In genomic region chr14:61309593-61309992, GRCm38 (mm10) we compare ENCODE assay signal across 8 mouse cellular contexts. TPM values are rescaled to one million over a fixed set of nuclear protein-coding genes. Genes with fewer than 3 reads are reported as not detected.
DNase-seq lines count a peak whose midpoint lies in the region; ATAC-seq and TF ChIP-seq lines count a peak whose summit lies in the region.

Arl11 (plus strand) TSS chr14:61309753.

- no peaks in the 10 kb centered on the region for H3K9me3 ChIP-seq in liver, postnatal 0 days (ENCODE audit: low read length)
- H3K9me3 ChIP-seq in forebrain, embryonic 12.5 days, result no peaks in the 10 kb centered on the region

- TF ChIP-seq EP300 in liver, postnatal 0 days (IDR thresholded peaks at IDR 0.05; ENCODE audit: low read depth), result no peak

- TF ChIP-seq CTCF in kidney, adult 2 months (conservative IDR thresholded peaks at IDR 0.05; ENCODE audit: insufficient read depth, insufficient read length, low read depth, low read length), result no peak
- peak; percentile 10; the same call in 1 of the 2 replicates for TF ChIP-seq CTCF in liver, postnatal 0 days (IDR thresholded peaks at IDR 0.05; ENCODE audit: low read depth)
- no peak for TF ChIP-seq CTCF in small intestine, adult 2 months (IDR thresholded peaks at IDR 0.05; ENCODE audit: extremely low read depth, insufficient read length, insufficient replicate concordance, low read depth, low read length)

- H3K36me3 ChIP-seq in kidney, adult 2 months (ENCODE audit: control insufficient read depth, insufficient read depth, low read length), result no peaks in the 10 kb centered on the region
- H3K36me3 ChIP-seq in liver, postnatal 0 days (replicated peaks; ENCODE audit: insufficient read depth, low read length), result no peaks in the 10 kb centered on the region
- no peaks in the 10 kb centered on the region for H3K36me3 ChIP-seq in small intestine, adult 2 months (ENCODE audit: control insufficient read depth, insufficient read depth, low read length)
- no peaks in the 10 kb centered on the region for H3K36me3 ChIP-seq in forebrain, embryonic 12.5 days (replicated peaks)

- H3K4me3 ChIP-seq in kidney, adult 2 months (ENCODE audit: insufficient read depth, low read depth, low read length), result no peak within 1 kb of the TSS
- peak within 1 kb of the TSS; percentile 25; the same call in 1 of the 2 replicates for H3K4me3 ChIP-seq in liver, postnatal 0 days (ENCODE audit: low read depth, low read length)
- H3K4me3 ChIP-seq in small intestine, adult 2 months (ENCODE audit: low read depth, low read length), result peak within 1 kb of the TSS; percentile 16; the same call in 1 of the 2 replicates
- H3K4me3 ChIP-seq in forebrain, embryonic 12.5 days (replicated peaks), result no peak within 1 kb of the TSS

- H3K4me1 ChIP-seq in kidney, adult 2 months (ENCODE audit: control insufficient read depth, insufficient read depth, low read length), result no peaks in the 10 kb centered on the region
- no peaks in the 10 kb centered on the region for H3K4me1 ChIP-seq in liver, postnatal 0 days (ENCODE audit: insufficient read depth)
- H3K4me1 ChIP-seq in small intestine, adult 2 months (ENCODE audit: control insufficient read depth, insufficient read depth, insufficient read length, low read length), result 0 out of 2 replicates have a peak, but pooled peaks cover 2% of the 10 kb centered on the region
- peaks cover 6% of the 10 kb centered on the region for H3K4me1 ChIP-seq in forebrain, embryonic 12.5 days

- 67% methylated on average over 6 of the region's 6 CpGs for WGBS in kidney, adult 2 months
- 25% methylated on average over 6 of the region's 6 CpGs for WGBS in liver, postnatal 0 days (ENCODE audit: insufficient replicate concordance)
- WGBS in small intestine, adult 2 months, result 44% methylated on average over 6 of the region's 6 CpGs
- 81% methylated on average over 6 of the region's 6 CpGs for WGBS in forebrain, embryonic 12.5 days

- no peak within 1 kb of the TSS for H3K9ac ChIP-seq in liver, postnatal 0 days (replicated peaks)
- H3K9ac ChIP-seq in forebrain, embryonic 12.5 days, result no peak within 1 kb of the TSS

- no peak within 1 kb of the TSS for H3K27ac ChIP-seq in kidney, adult 2 months (ENCODE audit: insufficient read depth, low read depth, low read length)
- H3K27ac ChIP-seq in liver, postnatal 0 days (ENCODE audit: low read depth), result peak within 1 kb of the TSS; percentile 73
- H3K27ac ChIP-seq in small intestine, adult 2 months (ENCODE audit: insufficient read depth, low read depth, low read length), result no peak within 1 kb of the TSS
- no peak within 1 kb of the TSS for H3K27ac ChIP-seq in forebrain, embryonic 12.5 days

- no peak for TF ChIP-seq POLR2A in kidney, adult 2 months (IDR thresholded peaks at IDR 0.05; ENCODE audit: low read depth, low read length)
- TF ChIP-seq POLR2A in small intestine, adult 2 months (IDR thresholded peaks at IDR 0.05; ENCODE audit: low read depth, low read length), result no peak

- peak within 1 kb of the TSS; percentile 54 for H3K4me2 ChIP-seq in liver, postnatal 0 days (ENCODE audit: low read depth, low read length)
- no peak within 1 kb of the TSS for H3K4me2 ChIP-seq in forebrain, embryonic 12.5 days

- peak; percentile 12 for DNase-seq in kidney, adult 2 months
- DNase-seq in kidney, postnatal 14 days, result no peak
- DNase-seq in liver, postnatal 0 days, result peak; percentile 53
- no peak for DNase-seq in neural tube, embryonic 10.5 days (ENCODE audit: extremely low spot score, low spot score)
- DNase-seq in gastrocnemius, postnatal 10 days, result no peak

- peak; percentile 93 for ATAC-seq in common myeloid progenitor, adult 5-6 weeks (replicated peaks; ENCODE audit: low read depth, poor library complexity, severe bottlenecking)
- ATAC-seq in liver, postnatal 0 days, result peak; percentile 75
- ATAC-seq in forebrain, embryonic 12.5 days (ENCODE audit: low FRiP score), result no peak

- no peaks in the 10 kb centered on the region for H3K27me3 ChIP-seq in kidney, adult 2 months (replicated peaks; ENCODE audit: control insufficient read depth, insufficient read depth, low read length)
- no peaks in the 10 kb centered on the region for H3K27me3 ChIP-seq in liver, postnatal 0 days (ENCODE audit: insufficient read depth, low read length)
- no peaks in the 10 kb centered on the region for H3K27me3 ChIP-seq in small intestine, adult 2 months (ENCODE audit: control insufficient read depth, insufficient read depth, low read length)
- no peaks in the 10 kb centered on the region for H3K27me3 ChIP-seq in forebrain, embryonic 12.5 days

RNA-seq across cellular contexts. Expression of gene Arl11, which starts in this region (rescaled TPM):
- 0.39 and 0.74 TPM in 2 replicates for polyA plus RNA-seq in kidney, adult 2 months (2012; rRNA removed)
- total RNA-seq in common myeloid progenitor, adult 5-6 weeks (2017), result 5.2 and 11.0 TPM in 2 replicates
- 2.8 and 3.0 TPM in 2 replicates for polyA plus RNA-seq in liver, postnatal 0 days (2015; fragmentation: Nextera tagmentation; extraction: Ambion mirVana)
- 1.4 and 2.4 TPM in 2 replicates for polyA plus RNA-seq in small intestine, adult 2 months (2012; rRNA removed)
- 0.13 and 0.26 TPM in 2 replicates for polyA plus RNA-seq in forebrain, embryonic 12.5 days (2016; fragmentation: Nextera tagmentation; extraction: Ambion mirVana)
- 1 to 10 TPM in 1 of 2 experiments, under 1 TPM in 1; 0.21 to 1.0 TPM for total RNA-seq in gastrocnemius, postnatal 10 days (2021)

Comparison
In these comparisons a context has a peak if more than half of its experiments do, and no peak if none do; other contexts are left out.
1. Peak in DNase-seq in kidney, adult 2 months; RNA of the gene not detected or under 1 TPM.
2. H3K4me3 ChIP-seq: peak in liver, postnatal 0 days (single experiment) and small intestine, adult 2 months (single experiment); none in kidney, adult 2 months (single experiment) and forebrain, embryonic 12.5 days (single experiment).